Mouse (Mus musculus) kidney, adult 11 months (tissue): ENCODE measurements around the gene Hyou1.
A peak's percentile ranks its signal among the peaks of the same experiment; 100 is the strongest.
"Not testable (repeated sequence)": the region's sequence is repeated elsewhere in the genome, so short reads cannot be mapped to it uniquely, and the experiment has no call there.

ENCODE experiments used
- DNase-seq: peaks from one replicate; pipeline ENCODE4 v3.0.0; 2022

Hyou1 gene

DNA sequence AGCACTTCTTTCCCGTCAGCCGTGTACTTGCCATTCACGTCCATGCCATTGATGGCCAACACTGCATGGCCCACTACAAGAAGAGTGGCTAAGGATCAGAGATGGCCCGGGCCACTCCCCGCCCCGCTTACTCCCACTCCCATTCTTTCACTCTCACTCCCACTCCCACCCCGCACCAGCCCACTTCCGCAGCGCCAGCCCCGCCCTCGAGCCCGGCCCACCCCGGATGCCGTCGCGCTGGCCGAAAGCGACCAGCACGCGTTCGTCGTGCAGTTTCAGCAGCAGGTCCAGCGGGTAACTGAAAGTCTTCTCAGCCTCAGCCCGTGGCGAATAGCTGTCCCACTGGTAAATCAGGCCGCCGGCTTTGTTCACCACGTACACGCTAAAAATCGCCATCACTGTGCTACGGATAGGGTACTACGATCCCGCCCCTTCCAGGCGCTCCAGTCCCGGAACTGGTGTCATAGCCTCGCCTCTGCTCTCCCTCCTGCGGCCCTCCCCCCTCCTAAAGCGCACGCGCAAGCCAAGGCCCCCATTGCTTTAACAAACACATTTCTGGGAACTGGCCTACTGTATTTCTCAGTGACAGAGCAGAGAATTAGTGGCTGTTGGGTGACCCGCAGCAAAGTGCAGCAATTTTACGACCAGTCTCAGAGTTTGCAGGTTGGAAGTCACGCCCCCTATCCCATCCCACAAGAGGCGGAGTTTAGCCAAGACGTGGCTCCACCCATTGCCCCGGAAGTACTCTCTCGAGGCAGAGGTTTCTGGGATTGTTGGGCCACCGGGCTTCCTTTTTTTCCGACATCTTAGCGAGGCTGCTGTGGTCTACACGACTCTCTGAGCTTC is 27.8 kb downstream of the Hyou1 start, which contains the start of the genes Rps25 and Trappc4:
Rps25 (plus strand) TSS at position 234 of the 846 bp plus-strand sequence.
Trappc4 (minus strand) TSS at position 695 of the 846 bp plus-strand sequence.
- peak; percentile 93 for DNase-seq

GRCm38 (mm10) chr9:44407752-44408097 is 28.4 kb downstream of the Hyou1 start:
- no peak for DNase-seq

DNA sequence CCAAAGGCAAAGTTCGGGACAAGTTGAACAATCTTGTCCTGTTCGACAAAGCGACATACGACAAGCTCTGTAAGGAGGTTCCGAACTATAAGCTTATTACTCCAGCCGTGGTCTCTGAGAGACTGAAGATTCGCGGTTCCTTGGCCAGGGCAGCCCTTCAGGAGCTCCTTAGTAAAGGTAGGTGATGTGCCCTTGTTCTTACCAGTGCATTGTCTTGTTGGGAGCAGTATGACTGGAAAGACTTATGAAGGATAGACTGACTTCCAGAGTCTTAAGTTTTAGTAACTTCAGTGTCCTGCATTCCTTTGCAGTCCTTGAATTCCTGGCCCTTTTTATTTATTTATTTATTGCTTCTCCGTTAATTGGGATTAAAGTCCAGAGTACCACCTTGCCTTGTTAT is 29.4 kb downstream of the Hyou1 start:
- DNase-seq: not testable (repeated sequence)

GRCm38 (mm10) chr9:44410647-44411336 is 31.5 kb downstream of the Hyou1 start:
- DNase-seq: no peak

DNA sequence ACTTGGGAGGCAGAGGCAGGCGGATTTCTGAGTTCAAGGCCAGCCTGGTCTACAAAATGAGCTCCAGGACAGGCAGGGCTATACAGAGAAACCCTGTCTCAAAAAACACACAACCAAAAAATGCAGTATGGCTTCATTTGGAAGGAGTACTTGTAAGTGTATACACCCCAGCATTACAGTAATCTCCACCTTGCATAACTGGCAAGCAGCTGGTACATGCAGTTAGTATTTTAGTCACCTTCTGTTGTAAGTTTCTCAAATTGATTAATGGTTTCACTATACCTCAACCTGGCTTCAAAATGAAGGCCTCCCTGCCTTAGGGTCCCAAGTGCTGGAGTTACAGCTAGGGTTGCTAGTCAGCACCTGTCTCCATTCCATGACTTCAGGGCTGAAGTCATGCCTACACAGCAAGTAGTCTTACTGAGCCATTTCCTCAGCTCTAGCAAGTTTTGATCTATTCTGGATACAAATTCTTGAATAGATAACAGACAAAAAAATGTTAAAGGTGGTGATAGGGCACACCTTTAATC is 32.4 kb downstream of the Hyou1 start:
- DNase-seq: no peak

- DNase-seq: no peak
Measured at GRCm38 (mm10) chr9:44412306-44412705, 33.0 kb downstream of the Hyou1 start.

GRCm38 (mm10) chr9:44412781-44413180 is 33.5 kb downstream of the Hyou1 start:
- DNase-seq: no peak

GRCm38 (mm10) chr9:44417156-44417891 is 38.0 kb downstream of the Hyou1 start:
- no peak for DNase-seq

DNA sequence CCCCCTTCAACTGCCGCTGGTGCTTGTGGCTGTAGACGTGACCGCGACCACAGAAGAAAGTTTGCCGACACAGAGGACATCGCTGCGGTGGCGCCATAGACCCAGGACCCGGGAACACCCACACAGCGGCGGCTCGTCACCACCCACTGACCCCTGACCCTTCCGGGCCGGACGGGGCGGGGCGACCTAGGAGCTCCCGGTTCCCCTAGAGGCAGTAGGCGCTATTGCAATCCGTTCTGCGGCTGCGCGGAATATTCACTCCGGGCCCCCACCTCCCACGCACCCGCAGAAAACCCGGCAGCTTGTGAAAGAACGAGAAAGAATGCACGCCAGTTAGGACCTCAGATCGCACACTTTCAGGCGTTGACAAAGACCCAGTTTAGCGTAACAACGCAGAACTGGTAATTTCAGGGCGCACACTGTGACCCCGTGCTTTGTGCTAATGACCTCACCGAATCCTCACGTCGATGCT is 38.6 kb downstream of the Hyou1 start:
- peak; percentile 93 for DNase-seq

GRCm38 (mm10) chr9:44418519-44419385 is 39.5 kb downstream of the Hyou1 start, which contains the start of gene Ccdc84:
Gene Ccdc84 (minus strand): TSS chr9:44418569.
- DNase-seq: no peak

GRCm38 (mm10) chr9:44419730-44420129 is 40.4 kb downstream of the Hyou1 start:
- DNase-seq: not testable (repeated sequence)

DNA sequence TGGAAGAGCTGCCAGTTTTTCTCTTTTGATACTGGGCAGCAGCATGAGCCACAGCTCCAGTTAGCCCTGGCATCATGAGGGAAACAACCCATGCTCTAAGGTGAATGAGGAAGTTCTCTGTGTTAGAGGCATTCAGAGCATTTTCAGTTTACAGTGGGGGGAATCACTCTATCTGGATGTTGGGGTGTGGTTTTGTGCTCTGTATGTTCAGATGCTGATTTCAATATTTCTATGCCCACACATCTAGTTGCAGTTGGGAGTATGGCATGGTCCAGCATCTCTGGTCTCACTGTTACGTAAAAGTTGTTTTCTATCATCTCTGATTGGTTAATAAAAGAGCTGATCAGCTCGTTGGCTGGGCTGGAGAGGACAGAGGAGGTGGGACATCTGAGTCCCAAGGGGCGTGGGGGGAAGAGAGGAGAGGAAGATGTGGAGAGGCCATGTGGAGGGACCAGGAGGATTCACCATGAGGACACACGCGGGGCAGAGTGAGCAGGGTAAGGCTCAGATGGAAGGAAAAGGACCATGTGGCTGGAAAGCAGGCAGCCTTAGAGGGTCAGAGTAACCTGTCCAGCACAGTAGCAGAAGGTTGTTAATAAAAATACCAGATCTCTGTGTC is 41.1 kb downstream of the Hyou1 start:
- no peak for DNase-seq

DNA sequence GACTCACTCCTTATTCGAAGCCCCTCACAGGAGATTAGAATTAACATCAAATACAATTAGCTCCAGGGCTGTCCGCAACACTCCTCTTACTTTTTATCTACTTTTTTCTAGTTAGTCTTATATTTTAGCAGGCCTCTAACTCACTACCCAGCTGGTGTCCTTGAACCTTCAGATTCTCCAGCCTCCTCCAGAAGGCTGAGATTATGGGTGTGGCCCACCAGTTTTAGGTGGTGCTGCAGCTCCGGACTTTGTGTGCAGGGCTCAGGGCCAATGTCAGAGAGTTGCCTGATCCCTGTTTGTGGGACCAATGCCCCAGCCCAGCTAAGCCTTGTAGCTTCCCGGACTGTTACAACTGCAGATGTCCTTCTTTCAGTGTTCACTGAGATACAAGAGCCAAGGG is 44.3 kb downstream of the Hyou1 start:
- DNase-seq: no peak

- no peak for DNase-seq
Measured at GRCm38 (mm10) chr9:44432577-44433185, 53.4 kb downstream of the Hyou1 start.

- no peak for DNase-seq
Measured at GRCm38 (mm10) chr9:44435747-44436146, 56.5 kb downstream of the Hyou1 start.

GRCm38 (mm10) chr9:44440961-44441360 is 61.7 kb downstream of the Hyou1 start, which contains the start of gene Foxr1:
Gene Foxr1 (minus strand): TSS chr9:44441136.
- DNase-seq: no peak
